Mouse (Mus musculus) heart, postnatal 0 days (tissue): ENCODE data around the gene Ntng1.

ENCODE experiments used
- CTCF ChIP-seq: IDR thresholded peaks from 2 replicates; pipeline ENCODE4 v1.5.1; 2016; ENCODE audit warnings: antibody characterized with exemption, control low read depth, low read depth
- EP300 ChIP-seq: IDR thresholded peaks from 2 replicates; pipeline ENCODE4 v1.6.1; 2016; ENCODE audit warnings: antibody characterized with exemption, low read depth

DNA sequence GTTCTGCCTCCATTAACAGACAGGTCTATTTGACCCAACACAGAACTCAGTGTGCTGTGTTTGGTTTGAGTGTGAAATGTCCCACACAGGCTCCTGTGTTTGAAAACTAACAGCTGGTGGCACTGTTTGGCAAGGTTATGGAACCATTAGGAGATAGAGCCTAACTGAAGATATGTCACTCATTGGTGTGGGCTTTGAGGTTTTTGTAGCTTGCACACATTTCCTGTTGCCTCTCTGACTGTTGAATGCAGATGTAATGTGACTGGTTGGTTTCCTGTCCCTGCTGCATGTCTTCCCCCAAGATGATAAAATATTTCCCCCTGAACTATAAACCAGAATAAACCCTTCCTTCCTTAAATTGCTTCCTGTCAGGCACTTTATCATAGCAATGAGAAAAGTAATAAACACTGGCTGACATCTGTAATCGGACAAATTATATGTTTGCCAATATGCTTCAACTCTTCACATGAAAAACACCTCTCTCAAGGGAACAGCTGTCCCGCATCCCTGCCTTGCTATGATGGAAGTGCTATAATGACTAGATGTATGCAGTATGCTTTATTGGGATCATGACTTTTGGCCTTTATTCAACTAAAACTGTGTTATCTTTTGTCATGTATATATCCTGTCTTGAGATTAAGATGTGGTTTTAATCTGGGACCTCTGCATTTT is 320.9 kb downstream of the Ntng1 start:
- TF ChIP-seq CTCF (no peak), EP300 (no peak)
